Mouse (Mus musculus): ENCODE measurements at regions not wholly inside any gene's neighbourhood (a gene's known extent, or its start where the extent isn't known, plus 50 kb on each side); places are given as distances from the start of the nearest gene placed in this dataset.

DNA sequence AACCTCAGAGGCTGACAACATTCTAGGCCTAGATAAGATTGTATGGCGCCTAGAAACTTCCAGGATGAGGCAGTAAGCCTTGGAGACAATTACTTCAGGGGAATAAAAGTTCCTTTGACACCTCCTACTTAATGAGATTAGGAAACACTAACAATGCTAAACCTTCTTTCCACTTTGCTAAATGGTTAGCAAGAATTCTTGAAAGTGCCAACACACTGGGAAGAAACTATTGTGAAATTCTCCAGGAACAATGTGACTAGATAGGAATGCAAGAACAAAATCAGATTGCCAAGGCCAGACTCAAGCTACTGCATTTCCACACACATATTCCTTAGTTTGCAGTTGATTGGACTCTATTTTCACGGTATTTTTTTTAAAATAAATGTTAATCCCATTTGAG is 76.0 kb upstream of the Dpyd start:
- no peak overlapping the region for H3K27ac ChIP-seq (ENCODE audit: low read length)
- no peak overlapping the region for H3K4me2 ChIP-seq (ENCODE audit: low read length)
- no peaks in the 10 kb centered on the region for H3K36me3 ChIP-seq (ENCODE audit: control insufficient read depth, insufficient read depth, low read length)
- no peak overlapping the region for H3K9ac ChIP-seq (ENCODE audit: low read depth, low read length)
- H3K9me3 ChIP-seq (replicated peaks; ENCODE audit: control insufficient read depth, low read length, poor library complexity, severe bottlenecking), result no peaks in the 10 kb centered on the region
- no peaks in the 10 kb centered on the region for H3K4me1 ChIP-seq (ENCODE audit: control insufficient read depth, insufficient read depth, low read length)
- WGBS, result 61% methylated on average over 2 of the region's 2 CpGs
- ATAC-seq, result no peak
- no peaks in the 10 kb centered on the region for H3K27me3 ChIP-seq (ENCODE audit: control insufficient read depth, insufficient read depth, low read depth, low read length)
- H3K4me3 ChIP-seq (ENCODE audit: low read depth, low read length), result no peak overlapping the region

- Histone ChIP-seq H3K27ac (ENCODE audit: low read length) (no peak overlapping the region), H3K4me3 (ENCODE audit: low read depth, low read length) (no peak overlapping the region), H3K4me1 (ENCODE audit: control insufficient read depth, insufficient read depth, low read length) (no peaks in the 10 kb centered on the region), H3K9me3 (replicated peaks; ENCODE audit: control insufficient read depth, low read length, poor library complexity, severe bottlenecking) (no peaks in the 10 kb centered on the region), H3K4me2 (ENCODE audit: low read length) (no peak overlapping the region), H3K36me3 (ENCODE audit: control insufficient read depth, insufficient read depth, low read length) (no peaks in the 10 kb centered on the region), H3K9ac (ENCODE audit: low read depth, low read length) (no peak overlapping the region), H3K27me3 (ENCODE audit: control insufficient read depth, insufficient read depth, low read depth, low read length) (no peaks in the 10 kb centered on the region)
- no peak for ATAC-seq
- WGBS, result 60% methylated on average over 8 of the region's 8 CpGs
Observed at GRCm38 (mm10) chr3:118487408-118487807, 74.5 kb upstream of the Dpyd start.

- WGBS, result 95% methylated on average over 1 of the region's 1 CpGs
- ATAC-seq, result no peak
- no peak overlapping the region for H3K4me3 ChIP-seq (ENCODE audit: low read depth, low read length)
- H3K4me2 ChIP-seq (ENCODE audit: low read length), result no peak overlapping the region
- H3K27ac ChIP-seq (ENCODE audit: low read length), result no peak overlapping the region
- H3K9ac ChIP-seq (ENCODE audit: low read depth, low read length), result no peak overlapping the region
- H3K27me3 ChIP-seq (ENCODE audit: control insufficient read depth, insufficient read depth, low read depth, low read length), result no peaks in the 10 kb centered on the region
- no peaks in the 10 kb centered on the region for H3K9me3 ChIP-seq (replicated peaks; ENCODE audit: control insufficient read depth, low read length, poor library complexity, severe bottlenecking)
- H3K36me3 ChIP-seq (ENCODE audit: control insufficient read depth, insufficient read depth, low read length), result no peaks in the 10 kb centered on the region
- no peaks in the 10 kb centered on the region for H3K4me1 ChIP-seq (ENCODE audit: control insufficient read depth, insufficient read depth, low read length)
Observed at GRCm38 (mm10) chr3:118491101-118491500, 70.8 kb upstream of the Dpyd start.

GRCm38 (mm10) chr3:118491871-118492270 is 70.1 kb upstream of the Dpyd start:
- no peak for ATAC-seq
- Histone ChIP-seq H3K9me3 (replicated peaks; ENCODE audit: control insufficient read depth, low read length, poor library complexity, severe bottlenecking) (no peaks in the 10 kb centered on the region), H3K9ac (ENCODE audit: low read depth, low read length) (no peak overlapping the region), H3K4me2 (ENCODE audit: low read length) (no peak overlapping the region), H3K4me3 (ENCODE audit: low read depth, low read length) (no peak overlapping the region), H3K27ac (ENCODE audit: low read length) (no peak overlapping the region), H3K4me1 (ENCODE audit: control insufficient read depth, insufficient read depth, low read length) (no peaks in the 10 kb centered on the region), H3K36me3 (ENCODE audit: control insufficient read depth, insufficient read depth, low read length) (no peaks in the 10 kb centered on the region), H3K27me3 (ENCODE audit: control insufficient read depth, insufficient read depth, low read depth, low read length) (no peaks in the 10 kb centered on the region)
- 95% methylated on average over 5 of the region's 5 CpGs for WGBS

- Histone ChIP-seq H3K4me2 (ENCODE audit: low read length) (no peak overlapping the region), H3K27me3 (ENCODE audit: control insufficient read depth, insufficient read depth, low read depth, low read length) (no peaks in the 10 kb centered on the region), H3K4me1 (ENCODE audit: control insufficient read depth, insufficient read depth, low read length) (no peaks in the 10 kb centered on the region), H3K36me3 (ENCODE audit: control insufficient read depth, insufficient read depth, low read length) (no peaks in the 10 kb centered on the region), H3K9ac (ENCODE audit: low read depth, low read length) (no peak overlapping the region), H3K27ac (ENCODE audit: low read length) (no peak overlapping the region), H3K9me3 (replicated peaks; ENCODE audit: control insufficient read depth, low read length, poor library complexity, severe bottlenecking) (no peaks in the 10 kb centered on the region), H3K4me3 (ENCODE audit: low read depth, low read length) (no peak overlapping the region)
- WGBS, result 91% methylated on average over 1 of the region's 1 CpGs
- ATAC-seq, result no peak
Observed at GRCm38 (mm10) chr3:118494611-118495010, 67.3 kb upstream of the Dpyd start.

DNA sequence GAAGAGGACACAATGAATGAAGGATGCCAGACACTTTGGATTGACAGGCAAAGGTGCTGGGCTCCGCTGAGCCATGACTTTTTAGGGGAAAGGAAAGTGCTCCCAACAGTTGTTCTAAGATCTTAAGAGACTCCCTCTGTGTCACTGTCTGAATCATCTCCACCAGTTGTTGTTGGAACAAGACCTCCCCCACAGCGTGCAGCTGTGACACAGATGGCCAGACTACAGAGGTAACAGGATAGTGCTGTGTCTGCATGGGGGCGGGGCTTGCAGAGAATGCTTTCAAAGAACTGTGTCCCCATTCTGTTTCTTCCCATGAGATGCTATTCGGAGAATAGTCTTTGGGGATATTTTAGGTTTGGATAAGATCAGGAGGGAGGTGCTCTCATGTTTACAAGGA is 61.7 kb upstream of the Dpyd start:
- 25% methylated on average over 4 of the region's 4 CpGs for WGBS
- no peak overlapping the region for H3K9ac ChIP-seq (ENCODE audit: low read depth, low read length)
- H3K4me2 ChIP-seq (ENCODE audit: low read length), result no peak overlapping the region
- no peak for ATAC-seq
- no peaks in the 10 kb centered on the region for H3K9me3 ChIP-seq (replicated peaks; ENCODE audit: control insufficient read depth, low read length, poor library complexity, severe bottlenecking)
- H3K27ac ChIP-seq (ENCODE audit: low read length), result no peak overlapping the region
- H3K4me3 ChIP-seq (ENCODE audit: low read depth, low read length), result no peak overlapping the region
- H3K27me3 ChIP-seq (ENCODE audit: control insufficient read depth, insufficient read depth, low read depth, low read length), result no peaks in the 10 kb centered on the region
- no peaks in the 10 kb centered on the region for H3K36me3 ChIP-seq (ENCODE audit: control insufficient read depth, insufficient read depth, low read length)
- H3K4me1 ChIP-seq (ENCODE audit: control insufficient read depth, insufficient read depth, low read length), result no peaks in the 10 kb centered on the region

DNA sequence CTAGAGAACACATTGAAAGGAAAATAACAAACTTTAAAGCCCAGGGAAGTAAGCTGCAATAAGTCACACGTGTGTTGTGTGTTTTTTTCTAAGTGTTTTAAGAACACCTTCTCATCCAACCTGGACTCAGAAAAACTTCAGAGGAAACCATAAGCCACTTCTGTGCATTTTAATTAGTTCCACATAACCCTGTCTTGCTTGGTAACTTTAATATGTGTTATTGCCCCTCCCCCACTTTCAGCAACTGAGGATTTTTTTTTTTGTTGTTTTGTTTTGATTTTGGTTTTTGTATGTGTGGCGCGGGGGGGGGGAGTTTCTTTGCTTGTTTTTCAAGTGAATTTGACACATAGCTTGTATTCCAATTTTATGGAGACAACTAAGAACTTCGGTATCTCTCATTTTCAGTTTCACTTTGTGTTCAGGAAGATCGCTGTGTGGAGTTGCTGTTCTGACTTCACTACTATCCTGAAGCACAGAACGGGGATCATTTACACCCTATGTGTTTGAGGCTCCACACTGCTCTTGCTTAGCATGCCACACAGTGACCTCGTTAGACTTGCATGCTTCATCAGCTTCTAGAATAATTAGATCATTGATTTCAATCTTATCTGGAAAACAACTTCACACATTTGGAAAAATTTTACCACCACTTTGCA is 54.2 kb upstream of the Dpyd start:
- H3K4me2 ChIP-seq (ENCODE audit: low read length), result no peak overlapping the region

GRCm38 (mm10) chr3:118510837-118511236 is 51.1 kb upstream of the Dpyd start:
- H3K27me3 ChIP-seq (ENCODE audit: control insufficient read depth, insufficient read depth, low read depth, low read length), result no peaks in the 10 kb centered on the region
- no peaks in the 10 kb centered on the region for H3K9me3 ChIP-seq (replicated peaks; ENCODE audit: control insufficient read depth, low read length, poor library complexity, severe bottlenecking)
- H3K4me2 ChIP-seq (ENCODE audit: low read length), result no peak overlapping the region
- H3K36me3 ChIP-seq (ENCODE audit: control insufficient read depth, insufficient read depth, low read length), result no peaks in the 10 kb centered on the region; the same call in 1 of the 2 replicates
- ATAC-seq, result peak; percentile 66; the same call in 1 of the 2 replicates
- H3K27ac ChIP-seq (ENCODE audit: low read length), result 0 out of 2 replicates have a peak overlapping the region, but pooled peaks have one; percentile 28
- no peak overlapping the region for H3K4me3 ChIP-seq (ENCODE audit: low read depth, low read length)
- peaks cover 20% of the 10 kb centered on the region for H3K4me1 ChIP-seq (ENCODE audit: control insufficient read depth, insufficient read depth, low read length)
- WGBS, result 52% methylated on average over 4 of the region's 4 CpGs
- no peak overlapping the region for H3K9ac ChIP-seq (ENCODE audit: low read depth, low read length)

More for the DNA sequence above, 54.2 kb upstream of the Dpyd start:
- H3K4me1 ChIP-seq (ENCODE audit: control insufficient read depth, insufficient read depth, low read length), result peaks cover 16% of the 10 kb centered on the region
- no peaks in the 10 kb centered on the region for H3K36me3 ChIP-seq (ENCODE audit: control insufficient read depth, insufficient read depth, low read length)
- no peaks in the 10 kb centered on the region for H3K27me3 ChIP-seq (ENCODE audit: control insufficient read depth, insufficient read depth, low read depth, low read length)
- WGBS, result 80% methylated on average over 7 of the region's 7 CpGs
- ATAC-seq, result no peak
- no peak overlapping the region for H3K9ac ChIP-seq (ENCODE audit: low read depth, low read length)
- H3K27ac ChIP-seq (ENCODE audit: low read length), result no peak overlapping the region
- no peaks in the 10 kb centered on the region for H3K9me3 ChIP-seq (replicated peaks; ENCODE audit: control insufficient read depth, low read length, poor library complexity, severe bottlenecking)
- no peak overlapping the region for H3K4me3 ChIP-seq (ENCODE audit: low read depth, low read length)

DNA sequence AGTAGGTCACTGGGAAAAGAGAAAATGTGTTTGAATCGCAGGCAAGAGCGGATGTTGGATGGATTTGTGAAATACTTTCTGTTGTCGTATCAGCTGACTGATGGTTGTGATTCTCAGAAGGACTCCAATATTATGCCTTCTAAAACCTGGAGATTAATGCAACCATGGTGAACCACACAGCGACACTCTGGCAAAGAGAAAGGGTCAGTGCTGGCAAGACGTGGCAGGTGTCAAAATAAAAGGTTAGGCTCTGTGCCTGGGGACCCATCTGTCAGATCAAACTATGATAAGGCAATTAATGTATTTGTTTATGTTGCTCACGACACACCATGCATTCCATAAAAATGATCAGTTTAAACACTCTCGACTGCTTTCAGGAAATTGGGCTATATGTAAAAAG is 50.0 kb upstream of the Dpyd start:
- Histone ChIP-seq H3K9me3 (replicated peaks; ENCODE audit: control insufficient read depth, low read length, poor library complexity, severe bottlenecking) (no peaks in the 10 kb centered on the region), H3K4me1 (ENCODE audit: control insufficient read depth, insufficient read depth, low read length) (peaks cover 20% of the 10 kb centered on the region), H3K36me3 (ENCODE audit: control insufficient read depth, insufficient read depth, low read length) (no peaks in the 10 kb centered on the region; the same call in none of the 2 replicates), H3K9ac (ENCODE audit: low read depth, low read length) (no peak overlapping the region), H3K4me2 (ENCODE audit: low read length) (no peak overlapping the region), H3K4me3 (ENCODE audit: low read depth, low read length) (no peak overlapping the region), H3K27me3 (ENCODE audit: control insufficient read depth, insufficient read depth, low read depth, low read length) (no peaks in the 10 kb centered on the region), H3K27ac (ENCODE audit: low read length) (no peak overlapping the region)
- 17% methylated on average over 7 of the region's 7 CpGs for WGBS
- ATAC-seq, result 0 out of 2 replicates have a peak, but pooled peaks have one; percentile 17
